Mouse (Mus musculus) CD4-positive helper T cell, adult 2 months (primary cell): ENCODE results near the gene Cxcl12.

Source experiments
- DNase-seq: peaks from one replicate; pipeline ENCODE4 v3.0.0-alpha.2; 2012; ENCODE audit warnings: low read depth, missing footprints, low spot score

Gene Cxcl12

DNA sequence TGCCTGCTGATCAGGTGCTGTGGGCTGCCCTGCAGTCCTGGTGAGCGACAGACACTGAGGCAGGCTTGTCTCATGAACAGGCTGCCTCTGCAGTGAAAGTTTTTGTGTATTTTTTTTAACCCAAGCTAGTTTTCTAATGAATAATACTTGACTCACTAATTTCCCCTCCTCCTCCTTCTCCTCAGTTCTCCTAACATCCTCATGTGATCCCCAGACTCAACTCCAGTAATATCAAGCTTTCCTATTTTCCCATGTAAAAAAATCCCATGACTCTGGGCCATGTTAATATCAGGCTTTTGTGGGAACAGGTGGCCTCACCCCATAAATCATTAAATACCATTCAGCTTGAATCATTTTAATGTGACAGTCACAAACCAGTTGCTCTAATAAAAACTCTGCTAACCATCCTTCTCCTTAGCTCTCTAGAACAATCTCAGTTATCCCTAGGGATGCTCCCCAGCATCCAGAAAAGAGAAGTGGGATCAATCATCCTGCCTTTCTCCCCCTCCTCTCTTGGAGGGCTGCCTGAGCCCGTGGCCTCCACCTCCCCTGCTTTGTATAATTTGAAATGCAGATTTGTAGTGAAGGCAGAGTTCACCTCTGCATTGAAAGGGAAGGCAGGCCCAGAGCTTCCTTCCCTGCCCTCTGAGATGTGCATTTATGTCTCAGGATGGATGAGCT is 6.9 kb downstream of the Cxcl12 start:
- no peak for DNase-seq

DNA sequence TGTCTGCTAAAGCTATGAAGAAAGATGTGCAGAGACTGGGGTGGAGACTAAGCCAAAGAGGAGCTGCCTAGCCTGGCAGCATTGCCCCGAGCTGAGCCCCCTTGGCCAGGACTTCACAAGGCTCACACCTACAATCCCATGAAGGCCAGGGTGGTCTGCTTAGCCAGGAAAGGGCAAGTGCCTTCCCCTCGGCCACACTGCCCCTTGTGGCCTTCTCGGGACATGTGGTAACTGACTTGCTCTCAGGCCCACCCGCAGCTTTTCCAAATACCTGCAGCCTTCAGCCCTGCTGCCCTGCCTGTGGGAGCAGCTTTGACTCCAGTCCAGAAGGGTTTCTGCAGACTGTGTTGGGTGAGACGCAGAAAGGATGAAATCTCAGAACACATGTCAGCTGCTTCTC is 8.1 kb downstream of the Cxcl12 start:
- DNase-seq = no peak

DNA sequence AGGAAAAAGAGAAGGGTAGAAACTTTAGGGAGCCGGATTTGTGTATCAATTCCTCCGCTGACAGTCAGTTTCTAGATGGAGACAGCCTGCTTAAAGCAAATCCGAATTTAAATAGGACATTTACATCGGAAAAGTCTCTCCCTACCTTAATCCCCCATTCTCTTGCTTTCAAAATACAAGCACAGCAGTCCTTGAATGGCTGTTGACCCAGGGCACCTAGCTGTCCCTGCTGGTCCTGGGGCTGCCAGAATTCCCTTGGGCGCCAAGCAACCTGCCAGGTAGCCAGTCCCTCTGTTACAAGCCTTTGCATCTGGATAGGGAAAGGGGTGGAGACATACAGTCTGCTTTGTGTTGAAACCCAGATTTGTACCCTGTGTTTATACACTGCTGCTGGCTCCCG is 12.0 kb downstream of the Cxcl12 start:
- DNase-seq = no peak

DNA sequence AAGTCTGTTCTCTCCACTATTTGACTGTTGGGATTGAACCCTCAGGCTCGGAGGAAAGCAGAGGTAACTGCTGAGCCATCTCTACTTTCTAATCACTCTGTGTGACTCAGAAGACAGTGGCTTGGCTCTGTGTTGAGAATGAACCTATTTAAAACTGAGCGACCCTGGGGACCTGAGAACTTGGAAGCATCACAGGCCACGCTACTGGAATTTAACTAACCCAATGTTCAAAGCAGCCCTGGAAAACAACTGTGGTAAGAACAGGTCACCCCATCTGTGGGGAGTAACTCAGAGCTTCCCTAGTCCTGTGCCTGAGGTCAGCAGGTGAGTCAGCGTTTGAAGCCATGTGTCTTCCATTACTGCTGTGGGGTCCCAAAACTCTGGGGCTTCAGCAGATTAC is 17.0 kb downstream of the Cxcl12 start:
- no peak for DNase-seq

DNA sequence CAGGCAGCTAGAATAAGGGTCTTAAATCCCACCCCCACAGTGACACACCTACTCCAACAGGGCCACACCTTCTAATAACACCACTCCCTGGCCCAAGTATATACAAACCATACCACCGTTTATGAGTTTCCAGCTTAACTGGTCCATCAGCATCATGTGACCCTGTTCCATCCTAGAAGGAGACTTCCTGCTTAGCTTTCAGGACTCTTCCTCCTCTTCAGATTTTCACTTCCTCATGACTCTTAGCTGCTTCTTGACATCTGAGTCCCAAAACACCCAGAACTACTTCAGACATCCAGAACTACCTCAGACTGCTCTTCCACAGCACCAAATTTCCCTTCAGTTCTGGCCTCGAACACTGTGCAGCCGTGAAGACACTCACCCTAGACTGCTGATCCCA is 22.1 kb downstream of the Cxcl12 start:
- DNase-seq = no peak

DNA sequence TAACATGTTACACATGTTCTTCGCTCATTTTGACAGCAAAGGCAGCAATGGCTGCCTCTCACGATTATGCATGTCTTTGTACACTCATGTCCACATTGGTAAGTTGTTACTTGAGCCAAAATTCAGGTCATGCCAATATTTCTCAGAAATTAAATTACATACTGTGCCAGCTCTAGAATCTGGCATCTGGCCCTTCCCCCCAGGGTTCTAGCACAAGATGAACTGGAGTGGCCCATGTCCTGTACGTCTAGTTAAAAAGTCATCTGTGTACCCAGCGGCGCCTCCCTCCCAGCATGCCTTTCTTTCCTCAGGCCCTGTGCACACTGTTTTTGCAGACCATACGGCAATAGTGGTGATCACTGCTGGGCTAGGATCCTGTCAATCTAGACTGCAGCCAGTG is 23.4 kb downstream of the Cxcl12 start:
- DNase-seq = no peak

DNA sequence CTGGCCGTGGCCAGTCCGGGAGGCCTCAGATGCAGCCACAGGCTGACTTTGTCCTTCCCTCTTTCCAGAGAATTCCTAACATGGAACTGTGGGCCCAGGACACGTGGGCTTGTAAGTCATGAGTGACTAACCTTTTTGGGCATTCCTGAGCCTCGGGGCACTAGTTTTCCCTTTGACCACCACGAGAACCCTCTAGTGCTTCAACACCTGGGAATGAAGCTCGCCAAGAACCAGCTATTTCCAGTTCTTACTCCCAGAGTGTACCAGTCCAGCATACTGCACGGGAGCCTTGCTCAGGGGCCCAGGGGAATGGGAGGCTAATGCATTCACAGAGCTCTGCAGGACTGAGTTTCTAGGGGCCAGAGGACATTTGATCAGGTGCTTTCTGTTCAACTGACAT is 24.3 kb downstream of the Cxcl12 start:
- no peak for DNase-seq

DNA sequence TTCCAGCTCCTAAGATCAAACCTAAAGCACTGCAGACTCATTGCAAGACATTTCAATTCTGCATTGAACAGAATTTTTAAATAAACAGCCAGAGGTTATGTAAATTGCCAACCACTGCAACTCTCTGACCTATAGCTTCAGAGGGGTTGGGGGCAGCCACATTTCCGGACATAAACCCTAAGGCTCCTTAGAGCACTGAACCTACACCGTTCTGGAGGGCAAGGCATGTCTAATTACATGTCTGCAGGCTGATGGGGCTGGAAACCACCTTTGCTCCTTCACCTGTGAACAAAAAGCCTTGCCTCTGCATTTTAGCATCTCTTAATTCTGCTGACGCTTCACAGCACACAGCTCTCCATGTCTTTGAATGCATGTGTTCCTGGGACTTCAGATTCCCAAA is 26.9 kb downstream of the Cxcl12 start:
- no peak for DNase-seq

DNA sequence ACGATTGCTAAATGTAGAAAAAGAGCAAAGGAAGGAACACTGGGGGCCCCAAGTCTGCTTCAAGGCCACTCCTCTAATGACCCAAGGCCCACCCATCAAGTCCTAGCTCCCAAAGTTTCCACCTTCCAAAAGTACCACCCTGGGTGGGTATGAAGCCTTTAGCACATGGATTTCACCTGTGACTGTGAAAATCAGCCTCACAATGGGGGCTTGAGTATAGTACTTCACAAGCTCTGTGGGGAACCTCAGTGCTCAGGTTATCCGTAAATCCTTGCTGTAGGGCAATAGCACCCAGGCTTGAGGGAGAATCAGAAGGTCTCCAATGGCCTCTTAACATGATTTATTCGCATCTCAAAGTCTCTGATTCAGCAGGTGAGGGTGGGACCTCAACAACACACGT is 30.5 kb downstream of the Cxcl12 start:
- no peak for DNase-seq

DNA sequence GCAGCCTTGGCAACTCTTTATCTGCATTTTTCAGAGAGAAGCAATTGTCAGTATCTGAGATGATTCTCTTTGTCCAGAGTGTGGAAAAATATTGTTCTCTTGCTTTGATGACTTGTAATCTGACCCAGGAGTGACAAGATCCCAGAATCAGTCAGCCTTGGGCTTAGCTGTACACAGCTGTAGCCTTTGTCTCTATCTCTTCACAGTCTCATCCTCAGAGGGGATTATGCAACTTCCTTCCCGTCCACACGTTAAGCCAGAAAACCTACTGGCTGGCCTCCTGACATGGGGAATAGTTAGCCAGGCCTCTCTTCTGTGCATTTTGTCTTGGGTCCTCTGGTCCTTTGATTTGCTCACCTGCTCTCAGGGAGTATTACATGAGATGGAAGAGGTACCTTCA is 31.4 kb downstream of the Cxcl12 start:
- DNase-seq = no peak

DNA sequence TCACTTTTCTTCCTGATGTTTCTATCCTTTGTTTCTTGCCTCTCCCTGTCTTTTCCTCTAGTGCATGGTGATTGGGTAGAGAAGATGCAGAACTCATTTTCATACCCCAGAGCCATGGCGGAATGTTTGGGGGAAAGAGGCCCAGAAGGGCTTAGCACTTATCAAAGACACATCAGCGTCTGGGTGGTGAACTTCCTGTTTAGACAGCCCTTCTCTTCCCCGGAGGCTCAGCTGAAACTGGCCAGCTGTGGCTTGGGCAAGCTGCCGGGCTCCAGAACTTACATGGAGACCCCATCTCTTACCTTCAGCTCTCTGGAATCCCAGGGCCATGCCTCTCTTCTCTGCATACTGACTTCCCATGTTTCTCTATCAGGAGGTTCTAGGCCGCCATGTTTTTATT is 32.6 kb downstream of the Cxcl12 start:
- DNase-seq = no peak

DNA sequence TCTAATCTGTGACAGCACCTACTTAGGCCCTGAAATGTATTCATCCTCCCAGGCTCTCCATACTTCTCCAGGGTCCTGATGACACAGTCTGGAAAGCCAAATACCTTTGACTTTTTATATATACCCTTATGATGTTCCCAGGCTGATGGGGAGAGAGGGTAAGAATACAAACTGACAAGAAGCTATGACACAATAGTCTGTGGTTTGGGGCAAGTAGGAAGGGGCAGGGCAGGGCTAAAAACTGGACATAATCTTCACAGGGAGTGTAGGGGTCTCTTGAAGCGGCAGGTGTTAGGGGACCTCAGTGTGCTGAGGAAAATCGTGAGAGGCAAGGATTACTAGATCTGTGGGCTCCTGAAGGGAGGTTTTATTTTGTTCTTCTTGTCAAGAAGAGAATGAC is 33.1 kb downstream of the Cxcl12 start:
- no peak for DNase-seq

DNA sequence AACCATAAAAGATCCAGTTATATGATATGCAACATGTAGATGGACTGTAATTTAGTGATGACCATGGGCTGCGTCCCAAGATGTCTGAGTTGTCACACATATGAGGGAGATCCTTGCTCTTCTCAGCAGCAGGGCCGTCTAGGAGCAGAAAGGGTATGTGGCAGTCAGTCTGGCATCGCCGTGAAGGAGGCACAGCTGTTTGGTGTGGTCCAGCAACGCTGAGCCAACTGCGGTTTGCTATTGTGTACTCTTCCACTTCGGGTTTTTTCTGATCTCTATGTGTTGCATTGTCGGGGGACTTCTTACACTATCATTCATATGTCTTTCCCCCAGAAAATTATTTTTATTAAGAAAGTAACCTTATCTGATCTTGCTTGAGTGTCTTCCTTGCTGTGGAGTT is 33.5 kb downstream of the Cxcl12 start:
- DNase-seq = no peak

DNA sequence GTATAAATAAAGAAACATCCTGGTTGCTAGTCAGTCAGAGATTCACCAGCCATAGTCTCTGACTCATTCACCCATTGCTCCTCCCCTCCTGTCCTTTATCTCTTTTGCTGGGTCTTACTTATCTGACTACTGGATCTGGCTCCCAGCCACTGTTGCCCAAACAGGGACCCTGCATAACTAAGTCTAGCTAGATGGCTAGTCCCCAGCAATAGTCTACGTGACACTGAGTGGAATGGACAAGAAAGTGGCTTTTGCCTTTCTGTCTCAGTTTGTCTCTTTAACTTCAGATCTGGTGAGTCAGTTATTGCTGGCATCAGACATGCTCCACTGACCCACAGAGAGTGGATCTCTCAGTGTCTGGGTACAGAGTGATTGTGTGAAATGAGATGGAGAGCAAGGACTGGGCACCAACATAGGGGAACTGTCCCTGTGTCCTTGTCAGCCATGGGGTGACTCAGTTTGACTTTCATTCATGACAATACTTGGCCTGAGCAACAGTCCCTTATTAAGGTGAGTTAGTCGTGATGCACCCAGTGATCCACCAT is 34.6 kb downstream of the Cxcl12 start:
- no peak for DNase-seq

DNA sequence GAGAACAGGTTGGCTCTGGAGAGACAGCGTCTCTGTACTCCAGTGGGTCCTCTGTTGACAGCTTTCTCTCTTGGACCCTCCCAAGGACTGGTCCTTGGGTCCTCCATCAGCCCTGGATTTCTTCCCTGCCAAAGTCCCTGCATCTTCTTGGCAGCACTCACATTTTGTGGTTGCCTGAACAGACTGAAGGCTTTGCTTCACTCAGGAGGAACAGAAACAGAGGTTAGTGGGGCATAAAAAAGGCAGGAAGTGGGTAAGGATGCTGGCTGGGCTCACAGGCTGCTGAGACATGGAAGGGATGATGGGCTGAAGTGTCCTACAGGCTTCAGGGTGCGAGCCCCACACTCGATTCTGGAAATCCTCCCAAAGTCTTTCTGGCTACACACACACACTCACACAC is 35.8 kb downstream of the Cxcl12 start:
- no peak for DNase-seq

DNA sequence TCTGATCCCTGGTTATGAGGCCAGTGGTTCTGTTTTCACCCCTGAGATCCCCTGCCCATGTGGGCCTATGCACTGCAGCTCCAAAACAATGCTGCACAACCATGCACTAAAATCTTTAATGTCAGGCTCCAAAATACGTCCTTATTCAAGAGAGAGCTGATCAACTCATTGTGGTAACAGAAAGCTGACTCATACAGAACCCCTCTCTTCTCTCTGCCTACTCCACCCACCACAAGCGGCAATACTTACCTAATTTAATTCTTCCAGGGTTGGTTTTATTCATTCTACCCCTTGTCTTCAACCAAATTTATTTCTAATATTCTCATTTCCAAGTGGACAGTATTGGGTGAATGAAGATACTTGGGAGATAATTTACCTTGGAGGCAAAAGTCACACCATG is 38.5 kb downstream of the Cxcl12 start:
- DNase-seq = no peak

DNA sequence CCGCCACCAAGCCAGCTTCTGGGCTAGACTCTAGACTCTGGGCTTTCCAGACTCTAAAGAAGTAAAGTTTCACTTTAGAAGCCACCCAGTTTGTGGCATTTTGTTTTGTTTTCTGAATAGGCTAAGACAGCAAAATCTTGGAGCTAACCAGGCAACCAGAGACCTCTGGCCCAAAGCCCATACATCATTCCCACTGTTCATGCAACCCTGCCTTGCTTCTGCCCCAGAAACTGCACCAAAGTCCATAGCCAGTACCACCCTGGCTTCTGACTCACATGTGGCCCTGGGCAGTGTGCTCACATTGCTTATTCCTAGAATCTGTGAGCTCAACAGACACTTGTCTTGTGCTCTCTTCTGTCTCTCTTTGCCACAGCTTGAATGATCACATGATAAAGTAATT is 39.0 kb downstream of the Cxcl12 start:
- no peak for DNase-seq

DNA sequence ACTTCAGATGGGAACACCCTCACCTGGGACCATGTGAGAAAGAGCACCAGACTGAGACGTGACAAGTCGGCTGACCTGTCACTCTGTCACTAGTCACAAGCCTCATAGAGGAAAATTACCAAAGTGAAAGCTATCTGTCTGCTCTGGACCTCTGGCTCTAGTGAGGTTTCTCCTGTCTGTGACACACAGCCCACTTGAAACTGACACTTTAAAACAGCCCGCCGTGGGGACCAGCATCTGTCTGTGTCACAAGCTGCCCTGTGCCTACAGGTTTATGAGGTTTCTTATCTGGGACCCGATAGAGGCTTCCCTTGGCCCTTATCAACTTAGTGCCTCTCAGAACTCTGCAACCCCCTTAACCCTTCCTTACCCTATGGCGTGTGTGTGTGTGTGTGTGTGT is 41.8 kb downstream of the Cxcl12 start:
- DNase-seq = no peak

DNA sequence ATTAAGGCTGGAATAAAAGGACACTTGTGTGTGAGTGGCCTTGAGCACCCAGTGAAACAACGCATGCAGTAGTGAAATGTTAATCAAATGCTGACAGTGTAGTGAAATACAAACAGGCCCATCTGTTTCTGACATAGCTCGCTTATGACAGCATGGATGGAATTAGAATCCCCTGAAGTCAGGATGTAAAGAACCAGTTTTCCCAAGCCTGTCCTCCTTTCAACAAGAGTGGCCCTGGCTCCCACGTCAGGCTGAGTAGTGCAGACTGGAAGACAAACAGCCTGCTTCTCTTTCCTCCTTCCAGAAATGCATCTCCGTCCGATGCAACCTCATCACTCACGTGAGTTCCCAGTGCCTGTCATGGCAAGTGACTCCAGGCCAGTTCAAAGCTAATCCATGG is 42.2 kb downstream of the Cxcl12 start:
- DNase-seq = no peak

DNA sequence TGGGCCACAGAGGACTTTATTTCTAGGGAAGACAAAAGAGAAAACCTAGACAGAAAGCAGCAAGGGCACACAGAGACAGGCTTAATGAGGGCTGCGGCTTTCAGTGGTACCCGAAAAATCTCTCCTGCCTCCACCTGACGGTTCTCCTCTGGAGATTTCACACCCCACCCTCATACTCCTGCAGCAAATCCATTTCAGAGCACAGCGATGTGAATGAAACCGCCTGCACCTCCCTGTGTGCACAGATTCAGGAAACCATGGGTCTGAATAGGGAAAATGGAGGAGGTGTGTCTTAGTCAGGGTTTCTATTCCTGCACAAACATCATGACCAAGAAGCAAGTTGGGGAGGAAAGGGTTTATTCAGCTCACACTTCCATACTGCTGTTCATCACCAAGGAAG is 46.2 kb downstream of the Cxcl12 start:
- no peak for DNase-seq

DNA sequence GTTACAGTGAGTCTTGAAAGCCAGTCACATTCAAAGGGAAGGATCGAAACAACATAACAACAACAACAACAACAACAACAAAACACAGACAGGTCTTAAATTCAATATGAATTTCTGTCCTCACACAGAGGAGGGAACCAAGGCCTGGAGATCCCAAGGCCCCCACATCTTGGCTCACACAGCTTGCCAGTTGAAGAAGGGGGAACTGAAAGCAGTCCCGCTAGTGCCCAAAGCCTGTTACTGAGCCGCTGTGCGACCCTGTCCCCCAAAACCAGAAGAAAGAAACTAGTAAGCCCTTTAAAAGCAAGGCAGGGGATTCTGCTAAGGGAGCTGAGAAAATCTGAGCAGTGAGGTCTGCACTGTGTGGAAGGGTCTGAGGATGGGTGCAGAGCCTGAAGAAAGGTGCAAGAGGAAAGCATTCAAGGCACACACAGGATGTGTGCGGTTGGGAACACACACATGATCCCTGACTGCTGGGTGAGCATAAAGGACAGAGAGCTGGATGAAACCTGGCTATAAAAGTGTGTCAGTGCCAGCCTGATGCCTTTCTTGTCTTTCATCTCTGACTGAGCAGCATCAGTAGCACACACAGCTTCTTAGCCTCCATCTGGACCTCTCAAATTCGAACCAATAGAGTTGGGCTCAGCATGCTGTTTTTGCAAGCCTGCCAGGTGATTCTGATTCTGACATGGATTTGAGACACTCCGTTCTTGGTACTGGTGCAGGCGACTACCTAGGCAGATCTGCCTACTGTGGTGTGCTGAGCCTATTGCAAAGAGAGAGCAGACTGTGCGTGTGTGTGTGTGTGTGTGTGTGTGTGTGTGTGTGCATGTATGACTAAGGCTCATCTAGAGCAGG is 50.3 kb downstream of the Cxcl12 start:
- DNase-seq = no peak

DNA sequence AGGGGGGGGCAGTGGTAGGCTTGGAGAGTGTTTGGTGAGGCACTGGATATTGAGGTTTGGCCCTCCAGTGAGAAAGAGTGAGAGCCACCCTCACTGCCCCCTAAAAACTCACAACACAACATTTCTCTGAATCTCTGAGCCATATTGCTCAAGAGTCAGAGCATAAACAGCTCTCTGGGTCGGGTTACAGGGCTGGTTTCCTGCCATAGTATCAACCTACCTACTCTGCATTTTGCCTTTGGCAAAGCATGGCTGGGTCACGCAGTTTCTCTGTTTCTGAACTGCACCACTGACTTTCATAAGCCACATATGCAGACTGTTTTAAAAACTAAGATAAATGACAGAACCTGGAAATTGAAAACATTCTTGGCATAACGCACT is 51.0 kb downstream of the Cxcl12 start:
- DNase-seq = no peak

DNA sequence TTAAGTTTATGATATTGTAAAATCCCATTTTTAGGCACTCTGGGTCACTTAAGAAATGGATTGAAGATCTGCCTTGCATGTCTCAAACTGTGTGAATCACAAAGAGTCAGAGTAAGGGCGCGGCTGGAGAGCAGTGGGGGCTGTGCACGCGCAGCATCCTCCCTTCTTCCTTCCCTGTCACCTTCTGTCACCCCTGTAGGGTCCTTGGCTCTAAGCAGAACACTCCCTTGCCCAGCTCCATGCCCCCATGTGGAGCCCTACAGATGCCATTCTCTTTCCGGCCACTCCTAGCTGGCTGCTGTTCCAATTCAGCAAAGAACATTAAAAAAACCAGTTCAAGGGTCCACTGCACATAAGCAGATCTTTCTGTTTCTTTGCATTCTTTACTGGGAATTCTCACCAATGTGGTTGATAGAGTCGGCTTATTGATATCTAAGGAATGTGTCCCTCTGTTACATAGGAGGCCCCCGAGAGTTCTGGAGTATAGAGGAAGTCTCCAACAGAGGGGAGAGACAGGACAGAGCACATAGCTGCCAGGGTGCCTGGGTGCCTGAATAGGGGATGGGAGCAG is 51.7 kb downstream of the Cxcl12 start:
- no peak for DNase-seq
